Mouse (Mus musculus): ENCODE results near the gene Gm3488. TPM values are rescaled to one million over a fixed set of nuclear protein-coding genes. Genes with fewer than 3 reads are reported as not detected.
"Not testable (repeated sequence)": the region's sequence is repeated elsewhere in the genome, so short reads cannot be mapped to it uniquely, and the experiment has no call there.

Gm3488 gene
- 2.6 and 3.3 TPM in 2 replicates for polyA plus RNA-seq (2012; rRNA removed)

- H3K27ac ChIP-seq (ENCODE audit: insufficient read depth, low read length); H3K4me3 ChIP-seq (replicated peaks; ENCODE audit: insufficient read depth, low read depth, low read length); DNase-seq; H3K27me3 ChIP-seq (ENCODE audit: control insufficient read depth, insufficient read depth, low read length); H3K4me1 ChIP-seq (ENCODE audit: control insufficient read depth, insufficient read depth, low read length): not testable (repeated sequence)
- WGBS = no CpG with 5 or more reads among the region's 35 CpGs
Measured at GRCm38 (mm10) chr14:5501374-5501773, at the start of gene Gm3488. TSS of gene Gm3488 (plus strand) at chr14:5501674.

GRCm38 (mm10) chr14:5455367-5455766 lies 46.1 kb upstream of the Gm3488 start, which contains the start of gene Gm3194:
TSS of gene Gm3194 (minus strand) at chr14:5455467.
- H3K4me3 ChIP-seq (replicated peaks; ENCODE audit: insufficient read depth, low read depth, low read length); H3K27me3 ChIP-seq (ENCODE audit: control insufficient read depth, insufficient read depth, low read length); H3K27ac ChIP-seq (ENCODE audit: insufficient read depth, low read length); H3K4me1 ChIP-seq (ENCODE audit: control insufficient read depth, insufficient read depth, low read length); DNase-seq: not testable (repeated sequence)
- WGBS = no CpG with 5 or more reads among the region's 3 CpGs

- WGBS = no CpG with 5 or more reads among the region's 19 CpGs
- not testable (repeated sequence) for H3K27ac ChIP-seq (ENCODE audit: insufficient read depth, low read length); DNase-seq; H3K27me3 ChIP-seq (ENCODE audit: control insufficient read depth, insufficient read depth, low read length); H3K4me3 ChIP-seq (replicated peaks; ENCODE audit: insufficient read depth, low read depth, low read length); H3K4me1 ChIP-seq (ENCODE audit: control insufficient read depth, insufficient read depth, low read length)
Measured at GRCm38 (mm10) chr14:5460469-5460868, 41.0 kb upstream of the Gm3488 start.

GRCm38 (mm10) chr14:5477730-5478129 lies 23.7 kb upstream of the Gm3488 start, which contains the start of gene Gm8246:
TSS of gene Gm8246 (minus strand) at chr14:5477830.
- H3K27ac ChIP-seq (ENCODE audit: insufficient read depth, low read length); H3K27me3 ChIP-seq (ENCODE audit: control insufficient read depth, insufficient read depth, low read length); H3K4me1 ChIP-seq (ENCODE audit: control insufficient read depth, insufficient read depth, low read length); DNase-seq; H3K4me3 ChIP-seq (replicated peaks; ENCODE audit: insufficient read depth, low read depth, low read length): not testable (repeated sequence)
- no CpG with 5 or more reads among the region's 3 CpGs for WGBS

- H3K4me3 ChIP-seq (replicated peaks; ENCODE audit: insufficient read depth, low read depth, low read length); H3K27me3 ChIP-seq (ENCODE audit: control insufficient read depth, insufficient read depth, low read length); H3K27ac ChIP-seq (ENCODE audit: insufficient read depth, low read length); DNase-seq; H3K4me1 ChIP-seq (ENCODE audit: control insufficient read depth, insufficient read depth, low read length): not testable (repeated sequence)
- 86% methylated on average over 4 of the region's 5 CpGs for WGBS
Measured at GRCm38 (mm10) chr14:5483907-5484306, 17.6 kb upstream of the Gm3488 start, which contains the start of gene Gm3187. TSS of gene Gm3187 (plus strand) at chr14:5484207.

- H3K27ac ChIP-seq (ENCODE audit: insufficient read depth, low read length) = not testable (repeated sequence)
Measured at GRCm38 (mm10) chr14:5538196-5538595, 36.7 kb downstream of the Gm3488 start, which contains the start of gene Gm3532. TSS of gene Gm3532 (plus strand) at chr14:5538496.

More at GRCm38 (mm10) chr14:5538196-5538595, 36.7 kb downstream of the Gm3488 start, which contains the start of gene Gm3532:
- DNase-seq; H3K4me1 ChIP-seq (ENCODE audit: control insufficient read depth, insufficient read depth, low read length); H3K4me3 ChIP-seq (replicated peaks; ENCODE audit: insufficient read depth, low read depth, low read length); H3K27me3 ChIP-seq (ENCODE audit: control insufficient read depth, insufficient read depth, low read length): not testable (repeated sequence)
- WGBS = no CpG with 5 or more reads among the region's 2 CpGs

Other genes starting within 250 kb of the Gm3488 start
- gene Gm3526, start 241.1 kb upstream of the Gm3488 start, polyA plus RNA-seq (2012; rRNA removed) = not detected in 2 replicates
- not detected in 2 replicates for gene Gm3542, start 166.7 kb upstream of the Gm3488 start, polyA plus RNA-seq (2012; rRNA removed)
- gene Gm3500, start 112.6 kb upstream of the Gm3488 start, polyA plus RNA-seq (2012; rRNA removed) = 0.62 and 1.2 TPM in 2 replicates
- 1.00 and 1.0 TPM in 2 replicates for gene Gm3194, start 46.2 kb upstream of the Gm3488 start, polyA plus RNA-seq (2012; rRNA removed)
- gene Gm8246, start 23.8 kb upstream of the Gm3488 start, polyA plus RNA-seq (2012; rRNA removed) = 0.06 TPM in 1 of 2 replicates, not detected in the other
- gene Gm3187, start 17.5 kb upstream of the Gm3488 start, polyA plus RNA-seq (2012; rRNA removed) = not detected in 2 replicates
- gene Gm3532, start 36.8 kb downstream of the Gm3488 start, polyA plus RNA-seq (2012; rRNA removed) = not detected in 2 replicates
- not detected in 2 replicates for gene Gm8265, start 131.4 kb downstream of the Gm3488 start, polyA plus RNA-seq (2012; rRNA removed)
- gene Gm9603, start 185.8 kb downstream of the Gm3488 start, polyA plus RNA-seq (2012; rRNA removed) = not detected in 2 replicates
- gene Gm3373, start 239.9 kb downstream of the Gm3488 start, polyA plus RNA-seq (2012; rRNA removed) = 0.60 and 0.74 TPM in 2 replicates